8 mouse cellular contexts compared by ENCODE assay signal in genomic region chr11:50376156-50376790, GRCm38 (mm10). TPM values are rescaled to one million over a fixed set of nuclear protein-coding genes. Genes with fewer than 3 reads are reported as not detected.
DNase-seq lines count a peak whose midpoint lies in the region; ATAC-seq and TF ChIP-seq lines count a peak whose summit lies in the region.

No protein-coding gene starts in this region.

- TF ChIP-seq POLR2A in liver, adult 2 months (IDR thresholded peaks at IDR 0.05; ENCODE audit: extremely low read depth, insufficient read depth, low read length), result no peak

- H3K79me2 ChIP-seq in liver, adult 2 months (ENCODE audit: control insufficient read depth, insufficient read depth, low read length), result peaks cover 2% of the 10 kb centered on the region; the same call in 1 of the 2 replicates

- peak overlapping the region; percentile 92 for H3K4me2 ChIP-seq in embryonic facial prominence, embryonic 14.5 days (ENCODE audit: low read depth, low read length)
- peak overlapping the region; percentile 82 for H3K4me2 ChIP-seq in limb, embryonic 13.5 days (replicated peaks)
- peak overlapping the region; percentile 91 for H3K4me2 ChIP-seq in stomach, embryonic 14.5 days (replicated peaks; ENCODE audit: low read depth, low read length)

- ATAC-seq in embryonic facial prominence, embryonic 14.5 days (ENCODE audit: low read depth), result no peak
- no peak for ATAC-seq in limb, embryonic 13.5 days (ENCODE audit: low FRiP score, low read depth)
- no peak for ATAC-seq in stomach, embryonic 14.5 days (ENCODE audit: insufficient number of reproducible peaks, insufficient read depth, low FRiP score, low read depth)

- peak overlapping the region; percentile 68 for H3K4me3 ChIP-seq in liver, adult 2 months (ENCODE audit: insufficient read depth, low read depth, low read length)
- H3K4me3 ChIP-seq in embryonic facial prominence, embryonic 14.5 days (ENCODE audit: low read depth, low read length), result peak overlapping the region; percentile 99
- H3K4me3 ChIP-seq in limb, embryonic 13.5 days, result peak overlapping the region; percentile 96
- peak overlapping the region; percentile 95 for H3K4me3 ChIP-seq in stomach, embryonic 14.5 days (ENCODE audit: low read depth, low read length)

- no peaks in the 10 kb centered on the region for H3K27me3 ChIP-seq in liver, adult 2 months (ENCODE audit: control insufficient read depth, insufficient read depth, low read length)
- H3K27me3 ChIP-seq in embryonic facial prominence, embryonic 14.5 days (replicated peaks; ENCODE audit: control insufficient read depth, insufficient read depth, low read length), result no peaks in the 10 kb centered on the region
- no peaks in the 10 kb centered on the region for H3K27me3 ChIP-seq in limb, embryonic 13.5 days
- H3K27me3 ChIP-seq in stomach, embryonic 14.5 days (ENCODE audit: control insufficient read depth, insufficient read depth, low read length), result no peaks in the 10 kb centered on the region

- no peaks in the 10 kb centered on the region for H3K9me3 ChIP-seq in embryonic facial prominence, embryonic 14.5 days (ENCODE audit: control insufficient read depth, low read length)
- no peaks in the 10 kb centered on the region for H3K9me3 ChIP-seq in limb, embryonic 13.5 days
- H3K9me3 ChIP-seq in stomach, embryonic 14.5 days (ENCODE audit: control insufficient read depth, low read depth, low read length), result no peaks in the 10 kb centered on the region

- peak overlapping the region; percentile 77 for H3K9ac ChIP-seq in liver, adult 2 months (ENCODE audit: low read depth, low read length)
- H3K9ac ChIP-seq in embryonic facial prominence, embryonic 14.5 days (ENCODE audit: low read depth, low read length), result peak overlapping the region; percentile 95
- peak overlapping the region; percentile 86 for H3K9ac ChIP-seq in limb, embryonic 13.5 days
- H3K9ac ChIP-seq in stomach, embryonic 14.5 days (replicated peaks; ENCODE audit: low read depth, low read length), result peak overlapping the region; percentile 82

- WGBS in liver, adult 2 months, result 48% methylated on average over 10 of the region's 10 CpGs
- WGBS in embryonic facial prominence, embryonic 14.5 days, result 22% methylated on average over 10 of the region's 10 CpGs
- WGBS in limb, embryonic 13.5 days, result 20% methylated on average over 10 of the region's 10 CpGs
- 23% methylated on average over 10 of the region's 10 CpGs for WGBS in stomach, embryonic 14.5 days

- H3K4me1 ChIP-seq in liver, adult 2 months (ENCODE audit: control insufficient read depth, insufficient read depth, low read length), result peaks cover 13% of the 10 kb centered on the region
- peaks cover 17% of the 10 kb centered on the region for H3K4me1 ChIP-seq in embryonic facial prominence, embryonic 14.5 days (ENCODE audit: control insufficient read depth, insufficient read depth, low read length)
- H3K4me1 ChIP-seq in limb, embryonic 13.5 days, result peaks cover 21% of the 10 kb centered on the region
- H3K4me1 ChIP-seq in stomach, embryonic 14.5 days (ENCODE audit: control insufficient read depth, insufficient read depth, low read length), result peaks cover 14% of the 10 kb centered on the region

- DNase-seq in liver, adult 2 months (ENCODE audit: extremely low read depth, low read depth, low spot score), result no peak
- no peak for DNase-seq in liver
- no peak for DNase-seq in embryonic facial prominence, embryonic 14.5 days (ENCODE audit: low spot score)
- no peak for DNase-seq in spleen, postnatal 36 days (ENCODE audit: low spot score in 2 of 2)
- no peak for DNase-seq in adrenal gland, adult 18-20 months (ENCODE audit: low spot score in 2 of 2)
- DNase-seq in adrenal gland, postnatal 4 days (ENCODE audit: low spot score in 2 of 2), result no peak

- peak overlapping the region; percentile 82; the same call in 1 of the 2 replicates for H3K27ac ChIP-seq in liver, adult 2 months (replicated peaks; ENCODE audit: insufficient read depth, low read depth, low read length)
- peak overlapping the region; percentile 99 for H3K27ac ChIP-seq in embryonic facial prominence, embryonic 14.5 days (replicated peaks; ENCODE audit: low read depth, low read length)
- H3K27ac ChIP-seq in limb, embryonic 13.5 days, result peak overlapping the region; percentile 100
- H3K27ac ChIP-seq in stomach, embryonic 14.5 days (ENCODE audit: low read length), result peak overlapping the region; percentile 99

- no peak for TF ChIP-seq CTCF in liver, adult 2 months (IDR thresholded peaks at IDR 0.05; ENCODE audit: low read depth, low read length)

- H3K36me3 ChIP-seq in liver, adult 2 months (ENCODE audit: control insufficient read depth, insufficient read depth, low read length), result peaks cover 16% of the 10 kb centered on the region
- H3K36me3 ChIP-seq in embryonic facial prominence, embryonic 14.5 days (ENCODE audit: control insufficient read depth, insufficient read depth, low read length), result peaks cover 22% of the 10 kb centered on the region
- H3K36me3 ChIP-seq in limb, embryonic 13.5 days, result peaks cover 15% of the 10 kb centered on the region
- H3K36me3 ChIP-seq in stomach, embryonic 14.5 days (ENCODE audit: control insufficient read depth, insufficient read depth, low read length), result peaks cover 16% of the 10 kb centered on the region

RNA-seq across cellular contexts. Expression of gene Hnrnph1, which starts 0.5 kb away (rescaled TPM):
- 84.3 and 97.1 TPM in 2 replicates for total RNA-seq in liver, adult 2 months (2014; rRNA removed)
- 13.7 and 17.6 TPM in 2 replicates for polyA plus RNA-seq in liver, adult 2 months (2012; rRNA removed)
- polyA plus RNA-seq in embryonic facial prominence, embryonic 14.5 days (2014; fragmentation: Nextera tagmentation; extraction: Ambion mirVana), result 386 and 420 TPM in 2 replicates
- polyA plus RNA-seq in limb, embryonic 13.5 days (2015; fragmentation: Nextera tagmentation; extraction: Ambion mirVana), result 572 and 577 TPM in 2 replicates
- polyA plus RNA-seq in stomach, embryonic 14.5 days (2014; fragmentation: Nextera tagmentation; extraction: Ambion mirVana), result 475 and 496 TPM in 2 replicates
- 100 to 1,000 TPM; 281 to 308 TPM for total RNA-seq in adrenal gland, adult 18-20 months (2021)
- 100 to 1,000 TPM; 380 to 474 TPM for total RNA-seq in adrenal gland, postnatal 4 days (2021)

RNA-seq across cellular contexts. Expression of gene Cby3, which starts 22.0 kb away (rescaled TPM):
- not detected in 2 replicates for total RNA-seq in liver, adult 2 months (2014; rRNA removed)
- not detected in 2 replicates for polyA plus RNA-seq in liver, adult 2 months (2012; rRNA removed)
- 0.35 TPM in 1 of 2 replicates, not detected in the other for polyA plus RNA-seq in embryonic facial prominence, embryonic 14.5 days (2014; fragmentation: Nextera tagmentation; extraction: Ambion mirVana)
- 0.38 and 0.79 TPM in 2 replicates for polyA plus RNA-seq in limb, embryonic 13.5 days (2015; fragmentation: Nextera tagmentation; extraction: Ambion mirVana)
- polyA plus RNA-seq in stomach, embryonic 14.5 days (2014; fragmentation: Nextera tagmentation; extraction: Ambion mirVana), result 0.51 TPM in 1 of 2 replicates, not detected in the other
- not detected for total RNA-seq in adrenal gland, adult 18-20 months (2021)
- not detected for total RNA-seq in adrenal gland, postnatal 4 days (2021)

RNA-seq across cellular contexts. Expression of gene Canx, which starts 50.8 kb away (rescaled TPM):
- 315 and 350 TPM in 2 replicates for total RNA-seq in liver, adult 2 months (2014; rRNA removed)
- polyA plus RNA-seq in liver, adult 2 months (2012; rRNA removed), result 58.2 and 73.8 TPM in 2 replicates
- polyA plus RNA-seq in embryonic facial prominence, embryonic 14.5 days (2014; fragmentation: Nextera tagmentation; extraction: Ambion mirVana), result 258 and 271 TPM in 2 replicates
- 311 and 331 TPM in 2 replicates for polyA plus RNA-seq in limb, embryonic 13.5 days (2015; fragmentation: Nextera tagmentation; extraction: Ambion mirVana)
- 221 and 248 TPM in 2 replicates for polyA plus RNA-seq in stomach, embryonic 14.5 days (2014; fragmentation: Nextera tagmentation; extraction: Ambion mirVana)
- 100 to 1,000 TPM; 431 to 540 TPM for total RNA-seq in adrenal gland, adult 18-20 months (2021)
- total RNA-seq in adrenal gland, postnatal 4 days (2021), result 100 to 1,000 TPM; 444 to 454 TPM

RNA-seq across cellular contexts. Expression of gene Rufy1, which starts 54.7 kb away (rescaled TPM):
- total RNA-seq in liver, adult 2 months (2014; rRNA removed), result 10.5 and 10.6 TPM in 2 replicates
- 7.4 and 8.1 TPM in 2 replicates for polyA plus RNA-seq in liver, adult 2 months (2012; rRNA removed)
- polyA plus RNA-seq in embryonic facial prominence, embryonic 14.5 days (2014; fragmentation: Nextera tagmentation; extraction: Ambion mirVana), result 22.2 and 23.1 TPM in 2 replicates
- 22.8 and 27.9 TPM in 2 replicates for polyA plus RNA-seq in limb, embryonic 13.5 days (2015; fragmentation: Nextera tagmentation; extraction: Ambion mirVana)
- 22.6 and 23.0 TPM in 2 replicates for polyA plus RNA-seq in stomach, embryonic 14.5 days (2014; fragmentation: Nextera tagmentation; extraction: Ambion mirVana)
- 10 to 100 TPM; 34.5 to 39.4 TPM for total RNA-seq in adrenal gland, adult 18-20 months (2021)
- 10 to 100 TPM; 32.8 to 34.2 TPM for total RNA-seq in adrenal gland, postnatal 4 days (2021)

Comparison
In these comparisons a context has a peak if more than half of its experiments do, and no peak if none do; other contexts are left out.
1. RNA of gene Hnrnph1, which starts 0.5 kb away (polyA plus RNA-seq): 572 to 577 TPM in limb, embryonic 13.5 days, 475 to 496 TPM in stomach, embryonic 14.5 days and 386 to 420 TPM in embryonic facial prominence, embryonic 14.5 days; 13.7 to 17.6 TPM in liver, adult 2 months; every median in the first group is over 10 times any median in the second.
2. Peak in every context shown above with its lines, with median percentiles within 50 percentile points of each other: H3K27ac ChIP-seq, H3K4me3 ChIP-seq, H3K9ac ChIP-seq and H3K4me2 ChIP-seq.